9 mouse cellular contexts compared by ENCODE assay signal in genomic region chr5:98169376-98170351, GRCm38 (mm10). TPM values are rescaled to one million over a fixed set of nuclear protein-coding genes. Genes with fewer than 3 reads are reported as not detected.
DNase-seq lines count a peak whose midpoint lies in the region; ATAC-seq and TF ChIP-seq lines count a peak whose summit lies in the region.
"Had no signal": no experiment of that assay in that cellular context is flagged by ENCODE, and none has a peak within 500 bp of the region (broad histone marks: within the 10 kb centered on the region; RNA-seq: fewer than 3 reads in every experiment).

No protein-coding gene starts in this region.

- 10% methylated on average over 30 of the region's 30 CpGs for WGBS in heart, postnatal 0 days
- 25% methylated on average over 30 of the region's 30 CpGs for WGBS in heart, adult 2 months
- under 1% methylated on average over 30 of the region's 30 CpGs for whole genome bisulfite sequencing in hindbrain, embryonic 12.5 days
- 4% methylated on average over 30 of the region's 30 CpGs for WGBS in midbrain, postnatal 0 days

- TF ChIP-seq POLR2A in heart, adult 2 months (IDR thresholded peaks at IDR 0.05; ENCODE audit: insufficient read depth, low read depth, low read length), result no peak

- ATAC-seq in heart, postnatal 0 days (ENCODE audit: insufficient read depth, low read depth), result no peak
- ATAC-seq in hindbrain, embryonic 12.5 days (ENCODE audit: low FRiP score), result 0 out of 2 replicates have a peak, but pooled peaks have one; percentile 4
- no peak for ATAC-seq in midbrain, postnatal 0 days (ENCODE audit: low FRiP score)

- peak overlapping the region; percentile 68 for H3K4me3 ChIP-seq in heart, postnatal 0 days (ENCODE audit: low read depth, low read length)
- no peak overlapping the region for H3K4me3 ChIP-seq in heart, adult 2 months
- H3K4me3 ChIP-seq in hindbrain, embryonic 12.5 days, result peak overlapping the region; percentile 15; the same call in 1 of the 2 replicates
- no peak overlapping the region for H3K4me3 ChIP-seq in midbrain, postnatal 0 days (ENCODE audit: low read depth, low read length)

- no peaks in the 10 kb centered on the region for H3K36me3 ChIP-seq in heart, postnatal 0 days (replicated peaks; ENCODE audit: control insufficient read depth, insufficient read depth, low read length)
- no peaks in the 10 kb centered on the region for H3K36me3 ChIP-seq in heart, adult 2 months (ENCODE audit: control insufficient read depth, insufficient read depth, low read length)
- H3K36me3 ChIP-seq in hindbrain, embryonic 12.5 days, result no peaks in the 10 kb centered on the region
- no peaks in the 10 kb centered on the region for H3K36me3 ChIP-seq in midbrain, postnatal 0 days (ENCODE audit: insufficient read depth, low read length)

- H3K4me1 ChIP-seq in heart, postnatal 0 days (ENCODE audit: control insufficient read depth, insufficient read depth), result no peaks in the 10 kb centered on the region
- H3K4me1 ChIP-seq in heart, adult 2 months (ENCODE audit: control insufficient read depth, insufficient read depth, low read length), result no peaks in the 10 kb centered on the region; the same call in 1 of the 2 replicates
- peaks cover 27% of the 10 kb centered on the region for H3K4me1 ChIP-seq in hindbrain, embryonic 12.5 days
- H3K4me1 ChIP-seq in midbrain, postnatal 0 days (ENCODE audit: insufficient read depth, low read length), result no peaks in the 10 kb centered on the region

- peak overlapping the region; percentile 86 for H3K4me2 ChIP-seq in heart, postnatal 0 days (ENCODE audit: low read depth, low read length)
- H3K4me2 ChIP-seq in hindbrain, embryonic 12.5 days (replicated peaks), result peak overlapping the region; percentile 73
- peak overlapping the region; percentile 73; the same call in 1 of the 2 replicates for H3K4me2 ChIP-seq in midbrain, postnatal 0 days (ENCODE audit: low read depth, low read length, poor library complexity, severe bottlenecking)

- H3K79me2 ChIP-seq in heart, adult 2 months (replicated peaks; ENCODE audit: control insufficient read depth, insufficient read depth, low read length), result no peaks in the 10 kb centered on the region

- intact Hi-C loops in heart, adult 2 months (cut with DNase I), result loop anchor here (5.0 to 10.0 kb wide), 2 partner anchors 137 to 225 kb away; partner anchors contain the start of gene Antxr2

- DNase-seq in heart, postnatal 0 days (ENCODE audit: low spot score), result no peak
- no peak for DNase-seq in heart, adult 2 months
- DNase-seq in embryo, embryonic 10 days (ENCODE audit: low spot score), result peak; percentile 74
- peak; percentile 26 for DNase-seq in midbrain, postnatal 0 days (ENCODE audit: low spot score)
- DNase-seq in frontal cortex, adult 2 months (ENCODE audit: extremely low spot score in 1 of 2, low spot score in 1 of 2), result no peak
- DNase-seq in layer of hippocampus, postnatal 10 days (ENCODE audit: low spot score in 2 of 2), result no peak
- DNase-seq in frontal cortex, postnatal 14 days (ENCODE audit: low spot score in 2 of 2), result no peak

- no peak overlapping the region for H3K9ac ChIP-seq in heart, postnatal 0 days (replicated peaks; ENCODE audit: low read depth, low read length)
- no peak overlapping the region for H3K9ac ChIP-seq in heart, adult 2 months (ENCODE audit: low read depth, low read length)
- H3K9ac ChIP-seq in hindbrain, embryonic 12.5 days, result no peak overlapping the region
- H3K9ac ChIP-seq in midbrain, postnatal 0 days (replicated peaks; ENCODE audit: low read length, poor library complexity, severe bottlenecking), result no peak overlapping the region

- H3K27me3 ChIP-seq in heart, postnatal 0 days (ENCODE audit: control insufficient read depth, insufficient read depth, low read length), result peaks cover 79% of the 10 kb centered on the region
- H3K27me3 ChIP-seq in heart, adult 2 months (ENCODE audit: control insufficient read depth, insufficient read depth, low read length), result peaks cover 19% of the 10 kb centered on the region
- H3K27me3 ChIP-seq in hindbrain, embryonic 12.5 days, result peaks cover 87% of the 10 kb centered on the region
- peaks cover 54% of the 10 kb centered on the region for H3K27me3 ChIP-seq in midbrain, postnatal 0 days (ENCODE audit: insufficient read depth, low read length)

- no peak for TF ChIP-seq CTCF in heart, postnatal 0 days (IDR thresholded peaks at IDR 0.05; ENCODE audit: low read depth)
- no peak for TF ChIP-seq CTCF in heart, adult 2 months (IDR thresholded peaks at IDR 0.05)
- TF ChIP-seq CTCF in midbrain, postnatal 0 days (IDR thresholded peaks at IDR 0.05), result no peak

- no peak for TF ChIP-seq EP300 in heart, postnatal 0 days (IDR thresholded peaks at IDR 0.05; ENCODE audit: low read depth)
- TF ChIP-seq EP300 in heart, adult 2 months (IDR thresholded peaks at IDR 0.05; ENCODE audit: insufficient read depth, low read depth, low read length), result no peak

- H3K27ac ChIP-seq in heart, postnatal 0 days (ENCODE audit: low read depth), result no peak overlapping the region
- no peak overlapping the region for H3K27ac ChIP-seq in heart, adult 2 months
- no peak overlapping the region for H3K27ac ChIP-seq in hindbrain, embryonic 12.5 days
- no peak overlapping the region for H3K27ac ChIP-seq in midbrain, postnatal 0 days (ENCODE audit: low read depth, low read length)
- H3K27ac ChIP-seq: macrophage had no signal

- no peaks in the 10 kb centered on the region for H3K9me3 ChIP-seq in heart, postnatal 0 days (replicated peaks; ENCODE audit: control insufficient read depth, low read length)
- H3K9me3 ChIP-seq in hindbrain, embryonic 12.5 days (replicated peaks), result no peaks in the 10 kb centered on the region
- no peaks in the 10 kb centered on the region for H3K9me3 ChIP-seq in midbrain, postnatal 0 days (ENCODE audit: low read length)

RNA-seq across cellular contexts. Expression of gene Prdm8, which starts 2.7 kb away (rescaled TPM):
- 0.19 TPM in 1 of 2 replicates, not detected in the other for total RNA-seq in heart, postnatal 0 days (2014; rRNA removed; ENCODE audit: low replicate concordance)
- polyA plus RNA-seq in heart, postnatal 0 days (2015; fragmentation: Nextera tagmentation; extraction: Ambion mirVana), result not detected in 2 replicates
- under 1 TPM; 0.18 to 0.29 TPM for total RNA-seq in heart, adult 2 months (2021)
- 0.09 and 0.10 TPM in 2 replicates for polyA plus RNA-seq in heart, adult 2 months (2012; rRNA removed)
- 2.8 and 3.2 TPM in 2 replicates for polyA plus RNA-seq in hindbrain, embryonic 12.5 days (2016; fragmentation: Nextera tagmentation; extraction: Ambion mirVana)
- total RNA-seq in midbrain, postnatal 0 days (2014; rRNA removed), result 8.5 and 12.8 TPM in 2 replicates
- polyA plus RNA-seq in midbrain, postnatal 0 days (2015; fragmentation: Nextera tagmentation; extraction: Ambion mirVana), result 0.56 and 0.62 TPM in 2 replicates
- 11.9 and 13.9 TPM in 2 replicates for polyA plus RNA-seq in frontal cortex, adult 2 months (2012; rRNA removed)
- total RNA-seq in layer of hippocampus, postnatal 10 days (2021), result 10 to 100 TPM; 45.0 to 55.4 TPM
- polyA plus RNA-seq: macrophage had no signal

Comparison
In these comparisons a context has a peak if more than half of its experiments do, and no peak if none do; other contexts are left out.
1. H3K4me3 ChIP-seq: peak in heart, postnatal 0 days (single experiment) and hindbrain, embryonic 12.5 days (single experiment); none in heart, adult 2 months (single experiment) and midbrain, postnatal 0 days (single experiment).
2. DNase-seq: peak in embryo, embryonic 10 days (single experiment) and midbrain, postnatal 0 days (single experiment); none in heart, postnatal 0 days (single experiment), heart, adult 2 months (0 of 2), frontal cortex, adult 2 months (0 of 2), layer of hippocampus, postnatal 10 days (0 of 2) and frontal cortex, postnatal 14 days (0 of 2).
3. Peak in every context shown above with its lines, with median percentiles within 50 percentile points of each other: H3K4me2 ChIP-seq.